26 mouse cellular contexts compared by ENCODE assay signal in the genomic region with DNA sequence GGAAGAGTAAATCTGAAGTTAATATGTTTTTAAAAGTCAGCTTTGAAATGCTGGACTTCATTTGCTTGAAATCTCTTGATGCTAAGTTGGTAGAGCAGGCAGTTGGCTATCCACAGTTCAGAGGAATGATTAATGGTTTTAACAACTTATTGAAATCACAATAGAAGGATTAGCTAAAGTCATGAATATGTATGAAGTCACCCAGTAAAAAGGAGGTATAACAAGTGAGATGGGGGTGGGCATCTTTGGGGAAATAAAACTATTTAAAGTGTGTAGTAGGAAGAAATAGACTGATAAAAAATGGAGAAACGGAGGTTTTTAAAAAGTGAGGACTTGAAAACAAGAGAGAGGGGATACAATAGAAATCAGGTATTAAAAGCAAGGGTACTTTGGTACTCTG. TPM values are rescaled to one million over a fixed set of nuclear protein-coding genes. Genes with fewer than 3 reads are reported as not detected.
DNase-seq lines count a peak whose midpoint lies in the region; ATAC-seq and TF ChIP-seq lines count a peak whose summit lies in the region.
"Had no signal": no experiment of that assay in that cellular context is flagged by ENCODE, and none has a peak within 500 bp of the region (broad histone marks: within the 10 kb centered on the region; RNA-seq: fewer than 3 reads in every experiment).

No protein-coding gene starts in this region.

- H3K4me3 ChIP-seq in forebrain, embryonic 12.5 days (replicated peaks): no peak overlapping the region
- H3K4me3 ChIP-seq in forebrain, postnatal 0 days (ENCODE audit: low read depth, low read length): no peak overlapping the region
- H3K4me3 ChIP-seq in midbrain, embryonic 12.5 days: no peak overlapping the region
- no peak overlapping the region for H3K4me3 ChIP-seq in midbrain, embryonic 16.5 days (ENCODE audit: low read depth, low read length)
- H3K4me3 ChIP-seq in forebrain, embryonic 16.5 days (replicated peaks; ENCODE audit: low read length): no peak overlapping the region
- H3K4me3 ChIP-seq: embryonic facial prominence, embryonic 13.5 days; heart, embryonic 10.5 days; hindbrain, embryonic 13.5 days; intestine, embryonic 15.5 days had no signal

- H3K4me1 ChIP-seq in forebrain, embryonic 12.5 days: peaks cover 6% of the 10 kb centered on the region
- H3K4me1 ChIP-seq in forebrain, postnatal 0 days (ENCODE audit: insufficient read depth): no peaks in the 10 kb centered on the region
- peaks cover 10% of the 10 kb centered on the region for H3K4me1 ChIP-seq in midbrain, embryonic 12.5 days
- no peaks in the 10 kb centered on the region for H3K4me1 ChIP-seq in midbrain, embryonic 16.5 days (ENCODE audit: control insufficient read depth, insufficient read depth, low read length)
- no peaks in the 10 kb centered on the region for H3K4me1 ChIP-seq in forebrain, embryonic 16.5 days (replicated peaks; ENCODE audit: control insufficient read depth, insufficient read depth, low read length)
- H3K4me1 ChIP-seq: embryonic facial prominence, embryonic 13.5 days; heart, embryonic 10.5 days; hindbrain, embryonic 13.5 days; intestine, embryonic 15.5 days had no signal

- no peak overlapping the region for H3K27ac ChIP-seq in forebrain, embryonic 12.5 days
- H3K27ac ChIP-seq in forebrain, postnatal 0 days (ENCODE audit: low read depth, low read length): no peak overlapping the region
- no peak overlapping the region for H3K27ac ChIP-seq in midbrain, embryonic 12.5 days (replicated peaks)
- no peak overlapping the region for H3K27ac ChIP-seq in midbrain, embryonic 16.5 days (ENCODE audit: low read length)
- no peak overlapping the region for H3K27ac ChIP-seq in forebrain, embryonic 16.5 days (ENCODE audit: low read length)
- H3K27ac ChIP-seq: embryonic facial prominence, embryonic 13.5 days; heart, embryonic 10.5 days; hindbrain, embryonic 13.5 days; intestine, embryonic 15.5 days had no signal

- no peak overlapping the region for H3K9ac ChIP-seq in forebrain, embryonic 12.5 days
- no peak overlapping the region for H3K9ac ChIP-seq in forebrain, postnatal 0 days
- no peak overlapping the region for H3K9ac ChIP-seq in midbrain, embryonic 12.5 days (replicated peaks)
- H3K9ac ChIP-seq in midbrain, embryonic 16.5 days (ENCODE audit: low read depth, low read length): no peak overlapping the region
- no peak overlapping the region for H3K9ac ChIP-seq in forebrain, embryonic 16.5 days (replicated peaks; ENCODE audit: low read depth, low read length)
- H3K9ac ChIP-seq: embryonic facial prominence, embryonic 13.5 days; hindbrain, embryonic 13.5 days; intestine, embryonic 15.5 days had no signal

- peak; percentile 69; the same call in 1 of the 2 replicates for ATAC-seq in forebrain, embryonic 12.5 days (ENCODE audit: low FRiP score)
- ATAC-seq in forebrain, postnatal 0 days: no peak
- peak; percentile 90 for ATAC-seq in midbrain, embryonic 12.5 days (ENCODE audit: low FRiP score, low read depth)
- no peak for ATAC-seq in midbrain, embryonic 16.5 days
- ATAC-seq in forebrain, embryonic 16.5 days: peak; percentile 31; the same call in 1 of the 2 replicates
- ATAC-seq: activated CD4-positive, CD25-positive, alpha-beta regulatory T cell, adult 4 months; intestine, embryonic 15.5 days had no signal

- WGBS in forebrain, embryonic 12.5 days: 9% methylated on average over 1 of the region's 1 CpGs
- 11% methylated on average over 1 of the region's 1 CpGs for whole genome bisulfite sequencing in forebrain, postnatal 0 days
- WGBS in midbrain, embryonic 12.5 days: 8% methylated on average over 1 of the region's 1 CpGs
- 9% methylated on average over 1 of the region's 1 CpGs for WGBS in midbrain, embryonic 16.5 days
- 4% methylated on average over 1 of the region's 1 CpGs for WGBS in forebrain, embryonic 16.5 days

- H3K4me2 ChIP-seq in forebrain, embryonic 12.5 days: no peak overlapping the region
- H3K4me2 ChIP-seq in forebrain, postnatal 0 days (ENCODE audit: low read depth): no peak overlapping the region
- H3K4me2 ChIP-seq in midbrain, embryonic 12.5 days (replicated peaks): no peak overlapping the region
- no peak overlapping the region for H3K4me2 ChIP-seq in midbrain, embryonic 16.5 days (ENCODE audit: low read length)
- H3K4me2 ChIP-seq in forebrain, embryonic 16.5 days (ENCODE audit: low read length): no peak overlapping the region
- H3K4me2 ChIP-seq: embryonic facial prominence, embryonic 13.5 days; hindbrain, embryonic 13.5 days; intestine, embryonic 15.5 days had no signal

- H3K27me3 ChIP-seq in forebrain, embryonic 12.5 days: no peaks in the 10 kb centered on the region
- H3K27me3 ChIP-seq in forebrain, postnatal 0 days (ENCODE audit: insufficient read depth, low read length): no peaks in the 10 kb centered on the region
- H3K27me3 ChIP-seq in midbrain, embryonic 12.5 days: no peaks in the 10 kb centered on the region
- no peaks in the 10 kb centered on the region for H3K27me3 ChIP-seq in midbrain, embryonic 16.5 days (ENCODE audit: control insufficient read depth, insufficient read depth, low read depth, low read length)
- H3K27me3 ChIP-seq in forebrain, embryonic 16.5 days (replicated peaks; ENCODE audit: control insufficient read depth, insufficient read depth, low read length): no peaks in the 10 kb centered on the region
- H3K27me3 ChIP-seq: embryonic facial prominence, embryonic 13.5 days; hindbrain, embryonic 13.5 days; intestine, embryonic 15.5 days had no signal

- no peaks in the 10 kb centered on the region for H3K36me3 ChIP-seq in forebrain, embryonic 12.5 days (replicated peaks)
- H3K36me3 ChIP-seq in forebrain, postnatal 0 days (ENCODE audit: insufficient read depth): no peaks in the 10 kb centered on the region
- no peaks in the 10 kb centered on the region for H3K36me3 ChIP-seq in midbrain, embryonic 12.5 days
- no peaks in the 10 kb centered on the region for H3K36me3 ChIP-seq in midbrain, embryonic 16.5 days (ENCODE audit: control insufficient read depth, insufficient read depth, low read length)
- no peaks in the 10 kb centered on the region for H3K36me3 ChIP-seq in forebrain, embryonic 16.5 days (ENCODE audit: control insufficient read depth, insufficient read depth)
- H3K36me3 ChIP-seq: embryonic facial prominence, embryonic 13.5 days; heart, embryonic 10.5 days; hindbrain, embryonic 13.5 days; intestine, embryonic 15.5 days had no signal

- H3K9me3 ChIP-seq in forebrain, embryonic 12.5 days: no peaks in the 10 kb centered on the region
- no peaks in the 10 kb centered on the region for H3K9me3 ChIP-seq in forebrain, postnatal 0 days (ENCODE audit: low read length)
- H3K9me3 ChIP-seq in midbrain, embryonic 12.5 days: no peaks in the 10 kb centered on the region
- H3K9me3 ChIP-seq in midbrain, embryonic 16.5 days (replicated peaks; ENCODE audit: control insufficient read depth, low read length, poor library complexity, severe bottlenecking): no peaks in the 10 kb centered on the region
- H3K9me3 ChIP-seq in forebrain, embryonic 16.5 days (ENCODE audit: control insufficient read depth, low read length): no peaks in the 10 kb centered on the region
- H3K9me3 ChIP-seq: embryonic facial prominence, embryonic 13.5 days; heart, embryonic 10.5 days; hindbrain, embryonic 13.5 days; intestine, embryonic 15.5 days had no signal

- no peak for TF ChIP-seq CTCF in forebrain, postnatal 0 days (IDR thresholded peaks at IDR 0.05; ENCODE audit: low read depth)

- DNase-seq in forebrain, postnatal 0 days: no peak
- no peak for DNase-seq in lung, postnatal 14 days
- DNase-seq in adipocyte (ENCODE audit: low spot score): no peak
- DNase-seq: adrenal gland, adult 2 months; adrenal gland, postnatal 25 days; cerebellum, adult 2 months; cerebellum, postnatal 10 days; gastrocnemius, postnatal 10 days; heart, adult 18-20 months; heart, postnatal 10 days; heart, postnatal 4 days had no signal

RNA-seq across cellular contexts. Expression of gene Toporsl, which starts 38.0 kb away (rescaled TPM):
- polyA plus RNA-seq in forebrain, embryonic 12.5 days (2016; fragmentation: Nextera tagmentation; extraction: Ambion mirVana): 0.14 TPM in 1 of 2 replicates, not detected in the other
- total RNA-seq in forebrain, postnatal 0 days (2014; rRNA removed): not detected in 2 replicates
- 0.05 TPM in 1 of 2 replicates, not detected in the other for polyA plus RNA-seq in forebrain, postnatal 0 days (2015; fragmentation: Nextera tagmentation; extraction: Ambion mirVana)
- 0.06 and 0.08 TPM in 2 replicates for polyA plus RNA-seq in midbrain, embryonic 12.5 days (2016; fragmentation: Nextera tagmentation; extraction: Ambion mirVana)
- polyA plus RNA-seq in midbrain, embryonic 16.5 days (2015; fragmentation: Nextera tagmentation; extraction: Ambion mirVana): not detected in 2 replicates
- not detected in 2 replicates for polyA plus RNA-seq in forebrain, embryonic 16.5 days (2015; fragmentation: Nextera tagmentation; extraction: Ambion mirVana)
- total RNA-seq: adrenal gland, adult 2 months; adrenal gland, postnatal 25 days; common myeloid progenitor, adult 5-6 weeks; gastrocnemius, postnatal 10 days; gastrocnemius, postnatal 4 days; heart, adult 18-20 months; heart, postnatal 10 days; heart, postnatal 4 days; MEL had no signal
- polyA plus RNA-seq: activated CD4-positive, CD25-positive, alpha-beta regulatory T cell, adult 4 months; adrenal gland, adult 2 months; C2C12; cerebellum, adult 2 months; embryonic facial prominence, embryonic 13.5 days; frontal cortex, adult 2 months; heart, embryonic 10.5 days; heart, embryonic 14.5 days; hindbrain, embryonic 13.5 days; intestine, embryonic 15.5 days had no signal

Comparison
In these comparisons a context has a peak if more than half of its experiments do, and no peak if none do; other contexts are left out.
1. ATAC-seq: peak in forebrain, embryonic 12.5 days (single experiment), midbrain, embryonic 12.5 days (single experiment) and forebrain, embryonic 16.5 days (single experiment); none in forebrain, postnatal 0 days (single experiment) and midbrain, embryonic 16.5 days (single experiment).